Mouse (Mus musculus) hindbrain, postnatal 0 days (tissue): Measurements from ENCODE around the gene Sit1. TPM values are rescaled to one million over a fixed set of nuclear protein-coding genes. Genes with fewer than 3 reads are reported as not detected.
A peak's percentile ranks its signal among the peaks of the same experiment; 100 is the strongest.

Source experiments
- ATAC-seq: fragments of 200-750 bp; cut with Nextera tagmentation; 2 replicates; pipeline ENCODE4 v1.8.0; 2017; ENCODE audit warnings: mild to moderate bottlenecking, moderate TSS enrichment, moderate library complexity
- DNase-seq: peaks from one replicate; pipeline ENCODE4 v3.0.0-alpha.2; 2015; ENCODE audit warnings: low spot score
- H3K27ac ChIP-seq: fragments of 300-500 bp; sonication (generic); 2 replicates; pipeline ENCODE4 v1.5.1; 2014; ENCODE audit warnings: mild to moderate bottlenecking
- H3K27me3 ChIP-seq: fragments of 300-500 bp; sonication (generic); 2 replicates; pipeline ENCODE4 v1.6.1; 2014; ENCODE audit warnings: low read length, mixed read lengths; ENCODE audit not compliant: insufficient read depth
- H3K36me3 ChIP-seq: fragments of 300-500 bp; sonication (generic); 2 replicates; pipeline ENCODE4 v1.6.1; 2014; ENCODE audit warnings: low read length, mixed read lengths; ENCODE audit not compliant: insufficient read depth
- H3K4me1 ChIP-seq: fragments of 300-500 bp; sonication (generic); 2 replicates; pipeline ENCODE4 v1.6.1; 2014; ENCODE audit warnings: antibody characterized with exemption, low read length, mixed read lengths; ENCODE audit not compliant: insufficient read depth
- H3K4me2 ChIP-seq: fragments of 300-500 bp; sonication (generic); 2 replicates; pipeline ENCODE4 v1.6.1; 2014; ENCODE audit warnings: low read depth, mild to moderate bottlenecking, low read length, moderate library complexity, mixed read lengths
- H3K4me3 ChIP-seq: fragments of 300-500 bp; sonication (generic); 2 replicates; pipeline ENCODE4 v1.5.1; 2014; ENCODE audit warnings: low read length
- H3K9ac ChIP-seq: fragments of 300-500 bp; sonication (generic); replicated peaks from 2 replicates; pipeline ENCODE4 v1.6.1; 2014; ENCODE audit warnings: mild to moderate bottlenecking, low read length, moderate library complexity, mixed read lengths
- H3K9me3 ChIP-seq: fragments of 300-500 bp; sonication (generic); 2 replicates; pipeline ENCODE4 v1.6.1; 2016; ENCODE audit warnings: low read length, mixed read lengths
- CTCF ChIP-seq: IDR thresholded peaks from 2 replicates; pipeline ENCODE4 v1.5.1; 2016; ENCODE audit warnings: antibody characterized with exemption, control low read depth, low read depth
- WGBS: fragments of 180-500 bp; shearing (Covaris S2); extraction: QIAGEN DNeasy Blood & Tissue Kit; methylation state at CpG from one replicate; pipeline ENCODE4 v1.1.7; 2014; 5-methylcytosine and 5-hydroxymethylcytosine counted together
- polyA plus RNA-seq: library from polyadenylated mRNA; unstranded; fragments of >200 nt; fragmentation: Nextera tagmentation; extraction: Ambion mirVana; gene quantifications from 2 replicates; pipeline ENCODE4 v1.2.1, GENCODE M21; 2015
- total RNA-seq: library from RNA; depleted of rRNA; stranded (reverse); fragments of >200 nt; gene quantifications from 2 replicates; pipeline ENCODE4 v1.2.3, GENCODE M21; 2014

Sit1 gene
- total and polyA plus RNA-seq, 2 experiments from 2014 or later = not detected

GRCm38 (mm10) chr4:43457124-43457523, 26.4 kb downstream of the Sit1 start:
- no peak overlapping the region for H3K4me2 ChIP-seq
- H3K4me3 ChIP-seq = no peak overlapping the region
- peaks cover 11% of the 10 kb centered on the region; the same call in 1 of the 2 replicates for H3K4me1 ChIP-seq
- H3K9ac ChIP-seq = no peak overlapping the region
- 17% methylated on average over 8 of the region's 8 CpGs for WGBS
- H3K9me3 ChIP-seq = no peaks in the 10 kb centered on the region
- ATAC-seq (no peak), DNase-seq (no peak)
- H3K36me3 ChIP-seq = no peaks in the 10 kb centered on the region
- TF ChIP-seq CTCF = no peak
- H3K27me3 ChIP-seq = no peaks in the 10 kb centered on the region; the same call in 1 of the 2 replicates
- no peak overlapping the region for H3K27ac ChIP-seq

GRCm38 (mm10) chr4:43456470-43456869, 27.1 kb downstream of the Sit1 start:
- Histone ChIP-seq H3K27me3 (no peaks in the 10 kb centered on the region; the same call in 1 of the 2 replicates), H3K9ac (no peak overlapping the region), H3K9me3 (no peaks in the 10 kb centered on the region), H3K4me3 (no peak overlapping the region), H3K36me3 (no peaks in the 10 kb centered on the region), H3K4me2 (no peak overlapping the region), H3K27ac (no peak overlapping the region), H3K4me1 (peaks cover 11% of the 10 kb centered on the region; the same call in 1 of the 2 replicates)
- ATAC-seq = no peak
- no peak for DNase-seq
- WGBS = 29% methylated on average over 4 of the region's 4 CpGs
- TF ChIP-seq CTCF = no peak

- DNase-seq = peak; percentile 34
- TF ChIP-seq CTCF = 0 out of 2 replicates have a peak, but pooled peaks have one; percentile 16
- 27% methylated on average over 20 of the region's 20 CpGs for WGBS
- no peak within 1 kb of the TSS for H3K9ac ChIP-seq
- no peak within 1 kb of the TSS for H3K27ac ChIP-seq
- no peaks in the 10 kb centered on the region; the same call in 1 of the 2 replicates for H3K27me3 ChIP-seq
- H3K4me1 ChIP-seq = peaks cover 11% of the 10 kb centered on the region; the same call in 1 of the 2 replicates
- no peak for ATAC-seq
- H3K9me3 ChIP-seq = no peaks in the 10 kb centered on the region
- no peaks in the 10 kb centered on the region for H3K36me3 ChIP-seq
- peak within 1 kb of the TSS; percentile 11 for H3K4me3 ChIP-seq
- peak within 1 kb of the TSS; percentile 41 for H3K4me2 ChIP-seq
Measured at GRCm38 (mm10) chr4:43454041-43454836, 29.3 kb downstream of the Sit1 start, which contains the start of gene Cd72. TSS of gene Cd72 (minus strand) at chr4:43454628.

GRCm38 (mm10) chr4:43453413-43453812, 30.1 kb downstream of the Sit1 start:
- no peak for DNase-seq
- Histone ChIP-seq H3K4me1 (peaks cover 11% of the 10 kb centered on the region; the same call in 1 of the 2 replicates), H3K36me3 (no peaks in the 10 kb centered on the region), H3K4me3 (peak overlapping the region; percentile 11), H3K9ac (no peak overlapping the region), H3K27ac (no peak overlapping the region), H3K9me3 (no peaks in the 10 kb centered on the region), H3K27me3 (no peaks in the 10 kb centered on the region; the same call in 1 of the 2 replicates), H3K4me2 (peak overlapping the region; percentile 41)
- ATAC-seq = no peak
- TF ChIP-seq CTCF = no peak
- under 1% methylated on average over 16 of the region's 18 CpGs for WGBS

- WGBS = 60% methylated on average over 11 of the region's 11 CpGs
- H3K27ac ChIP-seq = no peak overlapping the region
- H3K4me3 ChIP-seq = no peak overlapping the region
- H3K4me2 ChIP-seq = no peak overlapping the region
- no peak overlapping the region for H3K9ac ChIP-seq
- peaks cover 11% of the 10 kb centered on the region; the same call in 1 of the 2 replicates for H3K4me1 ChIP-seq
- ATAC-seq (no peak), DNase-seq (no peak)
- TF ChIP-seq CTCF = no peak
- no peaks in the 10 kb centered on the region for H3K9me3 ChIP-seq
- peaks cover 5% of the 10 kb centered on the region for H3K36me3 ChIP-seq
- H3K27me3 ChIP-seq = no peaks in the 10 kb centered on the region; the same call in 1 of the 2 replicates
Measured at GRCm38 (mm10) chr4:43452315-43452714, 31.2 kb downstream of the Sit1 start.

- Histone ChIP-seq H3K27me3 (no peaks in the 10 kb centered on the region), H3K36me3 (peaks cover 29% of the 10 kb centered on the region), H3K4me1 (peaks cover 13% of the 10 kb centered on the region), H3K4me2 (no peak overlapping the region), H3K27ac (no peak overlapping the region), H3K9ac (no peak overlapping the region), H3K9me3 (no peaks in the 10 kb centered on the region), H3K4me3 (no peak overlapping the region)
- TF ChIP-seq CTCF = no peak
- WGBS = 81% methylated on average over 3 of the region's 3 CpGs
- ATAC-seq (no peak), DNase-seq (peak; percentile 40)
Measured at GRCm38 (mm10) chr4:43448554-43448953, 35.0 kb downstream of the Sit1 start.

GRCm38 (mm10) chr4:43447251-43447650, 36.3 kb downstream of the Sit1 start:
- Histone ChIP-seq H3K27ac (no peak overlapping the region), H3K9me3 (no peaks in the 10 kb centered on the region), H3K4me2 (no peak overlapping the region), H3K4me3 (no peak overlapping the region), H3K4me1 (peaks cover 9% of the 10 kb centered on the region), H3K36me3 (peaks cover 29% of the 10 kb centered on the region), H3K27me3 (no peaks in the 10 kb centered on the region), H3K9ac (no peak overlapping the region)
- 72% methylated on average over 13 of the region's 13 CpGs for WGBS
- no peak for TF ChIP-seq CTCF
- no peak for ATAC-seq
- DNase-seq = no peak
